Mouse (Mus musculus): ENCODE results near the gene Gm21616.
"Not testable (repeated sequence)": the region's sequence is repeated elsewhere in the genome, so short reads cannot be mapped to it uniquely, and the experiment has no call there.

The Gm21616 gene

GRCm38 (mm10) chrX:125435242-125435641 is at the start of gene Gm21616:
Gene Gm21616 (plus strand): TSS chrX:125435542.
- not testable (repeated sequence) for DNase-seq

All from retina, postnatal 1 day (tissue).